Mouse (Mus musculus): ENCODE measurements around the gene Ddah1. TPM values are rescaled to one million over a fixed set of nuclear protein-coding genes. Genes with fewer than 3 reads are reported as not detected.

Gene Ddah1
- polyA plus RNA-seq, 1 experiment from 2014 or later, result 42.4 TPM

DNA sequence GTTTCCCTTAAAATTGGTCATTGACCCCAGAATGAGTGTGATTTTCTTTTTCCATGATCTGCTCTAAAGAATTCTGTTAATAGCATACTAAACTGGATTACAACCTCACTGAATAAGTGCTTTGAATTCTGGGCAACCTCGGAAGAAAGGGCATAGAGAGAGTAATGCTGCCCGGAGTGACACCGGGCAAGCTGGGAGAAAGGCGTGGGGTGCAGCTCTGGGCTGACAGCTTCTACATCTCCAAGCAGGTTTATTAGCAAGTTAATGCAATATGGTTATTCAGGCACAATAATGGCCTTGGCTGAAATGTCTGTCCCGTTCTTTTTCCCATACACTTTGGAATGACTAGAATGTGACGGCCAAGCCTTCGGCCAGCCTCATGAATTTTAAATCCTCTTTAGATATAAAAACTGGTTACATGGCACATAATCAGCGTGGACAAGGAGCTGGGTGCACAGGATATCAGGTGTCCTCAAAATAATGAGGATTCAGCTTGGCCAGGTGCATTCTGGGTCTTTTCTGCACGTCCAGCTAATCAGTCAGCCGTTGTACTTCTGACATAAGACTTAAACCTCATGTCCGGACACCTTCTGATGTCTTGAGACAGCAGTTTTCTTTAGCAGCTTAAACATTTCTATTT, 67.1 kb downstream of the Ddah1 start:
- 79% methylated on average over 11 of the region's 11 CpGs for WGBS (ENCODE audit: insufficient replicate concordance)
- peaks cover 23% of the 10 kb centered on the region for H3K4me1 ChIP-seq (ENCODE audit: control insufficient read depth, insufficient read depth, low read length)
- no peaks in the 10 kb centered on the region for H3K27me3 ChIP-seq (ENCODE audit: control insufficient read depth, insufficient read depth, low read length)
- H3K9me3 ChIP-seq (replicated peaks; ENCODE audit: control insufficient read depth, low read length), result no peaks in the 10 kb centered on the region
- no peak overlapping the region for H3K27ac ChIP-seq (ENCODE audit: low read depth, low read length)
- H3K36me3 ChIP-seq (ENCODE audit: control insufficient read depth, insufficient read depth, low read length), result no peaks in the 10 kb centered on the region
- H3K4me2 ChIP-seq, result no peak overlapping the region
- no peak overlapping the region for H3K4me3 ChIP-seq (ENCODE audit: low read depth, low read length)
- no peak overlapping the region for H3K9ac ChIP-seq (ENCODE audit: low read depth, low read length)
- no peak for ATAC-seq (replicated peaks; ENCODE audit: insufficient number of reproducible peaks, low FRiP score, low TSS enrichment)

- no peak overlapping the region for H3K9ac ChIP-seq (ENCODE audit: low read depth, low read length)
- peak overlapping the region; percentile 31 for H3K4me2 ChIP-seq
- no peaks in the 10 kb centered on the region for H3K9me3 ChIP-seq (replicated peaks; ENCODE audit: control insufficient read depth, low read length)
- no peaks in the 10 kb centered on the region for H3K36me3 ChIP-seq (ENCODE audit: control insufficient read depth, insufficient read depth, low read length)
- peaks cover 16% of the 10 kb centered on the region for H3K4me1 ChIP-seq (ENCODE audit: control insufficient read depth, insufficient read depth, low read length)
- no peak for ATAC-seq (replicated peaks; ENCODE audit: insufficient number of reproducible peaks, low FRiP score, low TSS enrichment)
- H3K4me3 ChIP-seq (ENCODE audit: low read depth, low read length), result no peak overlapping the region
- WGBS (ENCODE audit: insufficient replicate concordance), result 53% methylated on average over 18 of the region's 18 CpGs
- no peaks in the 10 kb centered on the region for H3K27me3 ChIP-seq (ENCODE audit: control insufficient read depth, insufficient read depth, low read length)
- no peak overlapping the region for H3K27ac ChIP-seq (ENCODE audit: low read depth, low read length)
These were observed 68.9 kb downstream of the Ddah1 start for GRCm38 (mm10) chr3:145827191-145828045.

- H3K9me3 ChIP-seq (replicated peaks; ENCODE audit: control insufficient read depth, low read length), result no peaks in the 10 kb centered on the region
- no peak for ATAC-seq (replicated peaks; ENCODE audit: insufficient number of reproducible peaks, low FRiP score, low TSS enrichment)
These were observed 70.4 kb downstream of the Ddah1 start for GRCm38 (mm10) chr3:145828906-145829305.

DNA sequence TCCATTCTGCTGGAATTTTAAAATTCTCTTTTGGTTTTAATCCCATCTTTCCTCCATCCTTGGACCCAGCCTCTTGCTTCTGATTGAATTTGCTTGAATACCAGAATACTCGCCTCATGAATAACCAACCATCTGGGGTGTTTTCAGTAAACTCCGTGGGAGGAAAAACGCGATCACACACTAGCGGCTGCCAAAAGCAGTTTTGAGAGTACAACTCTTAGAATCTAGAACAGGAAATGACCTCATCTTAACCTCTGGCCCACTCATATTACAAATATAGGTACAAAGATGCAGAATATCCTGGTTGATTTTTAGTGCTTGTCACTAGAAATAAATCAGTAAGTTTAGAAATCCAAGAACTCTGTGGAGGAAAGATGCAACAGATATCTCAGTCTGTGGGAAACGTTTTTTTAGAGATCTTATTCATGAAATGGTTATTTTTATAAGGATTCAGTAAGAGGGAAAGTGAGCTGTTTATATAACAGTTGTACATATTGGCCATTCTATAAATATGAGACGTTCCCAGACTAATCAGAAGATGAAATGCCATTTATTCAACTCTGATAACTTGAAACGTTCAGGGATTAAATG, 75.6 kb downstream of the Ddah1 start:
- WGBS (ENCODE audit: insufficient replicate concordance), result 45% methylated on average over 8 of the region's 8 CpGs
- no peak overlapping the region for H3K4me2 ChIP-seq
- no peaks in the 10 kb centered on the region for H3K36me3 ChIP-seq (ENCODE audit: control insufficient read depth, insufficient read depth, low read length)
- ATAC-seq (replicated peaks; ENCODE audit: insufficient number of reproducible peaks, low FRiP score, low TSS enrichment), result no peak
- H3K9ac ChIP-seq (ENCODE audit: low read depth, low read length), result no peak overlapping the region
- H3K27me3 ChIP-seq (ENCODE audit: control insufficient read depth, insufficient read depth, low read length), result no peaks in the 10 kb centered on the region
- no peak overlapping the region for H3K4me3 ChIP-seq (ENCODE audit: low read depth, low read length)
- peaks cover 3% of the 10 kb centered on the region for H3K4me1 ChIP-seq (ENCODE audit: control insufficient read depth, insufficient read depth, low read length)
- H3K9me3 ChIP-seq (replicated peaks; ENCODE audit: control insufficient read depth, low read length), result no peaks in the 10 kb centered on the region
- no peak overlapping the region for H3K27ac ChIP-seq (ENCODE audit: low read depth, low read length)

More at GRCm38 (mm10) chr3:145828906-145829305, 70.4 kb downstream of the Ddah1 start:
- no peak overlapping the region for H3K4me2 ChIP-seq
- H3K27ac ChIP-seq (ENCODE audit: low read depth, low read length), result no peak overlapping the region
- H3K27me3 ChIP-seq (ENCODE audit: control insufficient read depth, insufficient read depth, low read length), result no peaks in the 10 kb centered on the region
- WGBS (ENCODE audit: insufficient replicate concordance), result 59% methylated on average over 5 of the region's 5 CpGs
- no peaks in the 10 kb centered on the region for H3K36me3 ChIP-seq (ENCODE audit: control insufficient read depth, insufficient read depth, low read length)
- no peak overlapping the region for H3K4me3 ChIP-seq (ENCODE audit: low read depth, low read length)
- H3K9ac ChIP-seq (ENCODE audit: low read depth, low read length), result no peak overlapping the region
- H3K4me1 ChIP-seq (ENCODE audit: control insufficient read depth, insufficient read depth, low read length), result peaks cover 16% of the 10 kb centered on the region

DNA sequence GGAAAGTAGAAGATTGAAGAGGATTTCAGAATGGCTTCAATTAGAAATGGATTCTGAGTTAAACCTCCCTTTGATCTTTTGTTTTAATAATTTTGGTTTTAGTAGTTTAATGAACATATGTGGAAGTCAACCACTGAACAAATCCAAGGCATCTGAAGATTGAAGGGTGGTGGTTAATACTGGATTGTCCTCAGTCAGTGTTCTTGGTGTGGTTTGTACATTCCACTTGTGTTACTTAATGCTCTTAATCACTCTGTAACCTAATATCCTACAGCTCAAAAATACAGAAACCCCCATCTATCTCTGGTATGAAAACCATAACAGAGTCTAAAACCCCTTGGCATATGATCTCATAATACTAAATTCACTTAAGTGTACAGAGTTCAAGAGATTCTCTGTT, 79.8 kb downstream of the Ddah1 start:
- H3K36me3 ChIP-seq (ENCODE audit: control insufficient read depth, insufficient read depth, low read length), result no peaks in the 10 kb centered on the region
- H3K4me2 ChIP-seq, result no peak overlapping the region
- no peaks in the 10 kb centered on the region for H3K9me3 ChIP-seq (replicated peaks; ENCODE audit: control insufficient read depth, low read length)
- peaks cover 6% of the 10 kb centered on the region for H3K4me1 ChIP-seq (ENCODE audit: control insufficient read depth, insufficient read depth, low read length)
- no peak overlapping the region for H3K9ac ChIP-seq (ENCODE audit: low read depth, low read length)
- H3K4me3 ChIP-seq (ENCODE audit: low read depth, low read length), result no peak overlapping the region
- H3K27ac ChIP-seq (ENCODE audit: low read depth, low read length), result no peak overlapping the region
- H3K27me3 ChIP-seq (ENCODE audit: control insufficient read depth, insufficient read depth, low read length), result no peaks in the 10 kb centered on the region
- ATAC-seq (replicated peaks; ENCODE audit: insufficient number of reproducible peaks, low FRiP score, low TSS enrichment), result no peak

DNA sequence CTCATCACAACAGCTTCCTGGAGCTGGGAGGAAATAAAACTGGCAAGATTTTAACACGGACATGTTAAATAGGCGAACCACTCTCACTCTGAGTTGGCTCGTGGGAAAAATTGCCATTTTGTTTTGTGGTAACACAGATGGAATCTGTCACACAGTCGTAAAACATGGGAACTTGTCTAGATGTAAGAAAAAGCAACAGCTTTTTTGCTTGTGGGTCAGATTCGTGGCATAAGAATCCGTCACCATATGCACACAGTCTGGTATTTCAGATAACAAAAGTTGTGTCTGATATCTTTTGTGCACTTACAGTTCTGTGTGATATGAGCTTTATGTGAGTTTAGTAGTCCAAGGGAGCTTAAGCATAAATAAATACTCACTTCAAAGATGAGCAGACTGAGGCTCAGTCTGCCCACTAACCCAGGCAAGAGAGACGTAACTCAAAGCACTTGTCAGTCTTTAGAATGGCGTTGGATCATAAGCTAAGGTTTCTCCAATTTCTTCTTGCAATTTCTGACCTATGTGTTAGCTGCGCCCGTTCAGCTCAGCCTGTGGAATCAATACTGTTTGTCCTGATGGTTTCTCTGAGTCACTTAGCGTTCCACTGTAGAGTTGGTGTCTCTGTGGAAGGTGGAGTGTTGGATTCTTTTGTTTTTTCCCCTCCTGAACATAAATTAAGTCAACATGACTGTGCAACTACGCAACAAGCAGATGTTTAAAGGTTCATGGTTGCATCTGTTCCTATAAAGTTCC, 83.7 kb downstream of the Ddah1 start:
- Histone ChIP-seq H3K9me3 (replicated peaks; ENCODE audit: control insufficient read depth, low read length) (no peaks in the 10 kb centered on the region), H3K9ac (ENCODE audit: low read depth, low read length) (no peak overlapping the region), H3K27me3 (ENCODE audit: control insufficient read depth, insufficient read depth, low read length) (no peaks in the 10 kb centered on the region), H3K27ac (ENCODE audit: low read depth, low read length) (no peak overlapping the region), H3K36me3 (ENCODE audit: control insufficient read depth, insufficient read depth, low read length) (no peaks in the 10 kb centered on the region), H3K4me1 (ENCODE audit: control insufficient read depth, insufficient read depth, low read length) (peaks cover 3% of the 10 kb centered on the region; the same call in 1 of the 2 replicates), H3K4me3 (ENCODE audit: low read depth, low read length) (no peak overlapping the region), H3K4me2 (no peak overlapping the region)
- no peak for ATAC-seq (replicated peaks; ENCODE audit: insufficient number of reproducible peaks, low FRiP score, low TSS enrichment)
- WGBS (ENCODE audit: insufficient replicate concordance), result 76% methylated on average over 12 of the region's 12 CpGs

DNA sequence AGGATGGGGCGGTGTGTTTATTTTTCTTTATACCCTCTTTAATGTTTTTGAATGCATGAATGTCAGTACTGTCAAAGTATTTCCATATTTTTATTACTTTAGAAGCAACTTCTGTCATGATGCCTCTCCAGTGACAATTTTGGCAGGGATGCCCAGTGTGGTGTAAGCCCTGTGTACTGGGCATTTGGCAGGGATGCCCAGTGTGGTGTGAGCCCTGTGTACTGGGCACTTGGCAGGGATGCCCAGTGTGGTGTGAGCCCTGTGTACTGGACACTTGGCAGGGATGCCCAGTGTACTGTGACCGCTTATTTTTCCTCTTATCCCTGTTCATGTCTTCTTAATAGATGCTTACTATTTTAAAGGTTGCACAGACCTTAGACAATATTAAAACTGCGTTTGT, 85.4 kb downstream of the Ddah1 start:
- H3K9ac ChIP-seq (ENCODE audit: low read depth, low read length), result no peak overlapping the region
- no peaks in the 10 kb centered on the region for H3K27me3 ChIP-seq (ENCODE audit: control insufficient read depth, insufficient read depth, low read length)
- H3K36me3 ChIP-seq (ENCODE audit: control insufficient read depth, insufficient read depth, low read length), result no peaks in the 10 kb centered on the region
- no peaks in the 10 kb centered on the region for H3K9me3 ChIP-seq (replicated peaks; ENCODE audit: control insufficient read depth, low read length)
- 82% methylated on average over 3 of the region's 3 CpGs for WGBS (ENCODE audit: insufficient replicate concordance)
- H3K4me3 ChIP-seq (ENCODE audit: low read depth, low read length), result no peak overlapping the region
- H3K4me2 ChIP-seq, result no peak overlapping the region
- H3K4me1 ChIP-seq (ENCODE audit: control insufficient read depth, insufficient read depth, low read length), result peaks cover 3% of the 10 kb centered on the region; the same call in 1 of the 2 replicates
- H3K27ac ChIP-seq (ENCODE audit: low read depth, low read length), result no peak overlapping the region
- ATAC-seq (replicated peaks; ENCODE audit: insufficient number of reproducible peaks, low FRiP score, low TSS enrichment), result no peak

- no peak overlapping the region for H3K9ac ChIP-seq (ENCODE audit: low read depth, low read length)
- no peak overlapping the region for H3K4me2 ChIP-seq
- H3K4me1 ChIP-seq (ENCODE audit: control insufficient read depth, insufficient read depth, low read length), result peaks cover 3% of the 10 kb centered on the region; the same call in 1 of the 2 replicates
- H3K27me3 ChIP-seq (ENCODE audit: control insufficient read depth, insufficient read depth, low read length), result no peaks in the 10 kb centered on the region
- H3K9me3 ChIP-seq (replicated peaks; ENCODE audit: control insufficient read depth, low read length), result no peaks in the 10 kb centered on the region
- H3K36me3 ChIP-seq (ENCODE audit: control insufficient read depth, insufficient read depth, low read length), result no peaks in the 10 kb centered on the region
- no peak overlapping the region for H3K4me3 ChIP-seq (ENCODE audit: low read depth, low read length)
- ATAC-seq (replicated peaks; ENCODE audit: insufficient number of reproducible peaks, low FRiP score, low TSS enrichment), result no peak
- 84% methylated on average over 3 of the region's 3 CpGs for WGBS (ENCODE audit: insufficient replicate concordance)
- H3K27ac ChIP-seq (ENCODE audit: low read depth, low read length), result no peak overlapping the region
These were observed 86.4 kb downstream of the Ddah1 start for GRCm38 (mm10) chr3:145844891-145845290.

Data from heart, embryonic 11.5 days (tissue).